Mouse (Mus musculus): Measurements from ENCODE around the gene Pde8a.

- TF ChIP-seq POLR2A (IDR thresholded peaks at IDR 0.05; ENCODE audit: extremely low read depth, insufficient read depth, low read length), result no peak
- TF ChIP-seq CTCF (IDR thresholded peaks at IDR 0.05; ENCODE audit: extremely low read depth, insufficient read depth, low read length), result peak; percentile 66
Measured at GRCm38 (mm10) chr7:81339783-81340182, 126.4 kb downstream of the Pde8a start.
